Mouse (Mus musculus): Measurements from ENCODE around the gene Kalrn.

The Kalrn gene

GRCm38 (mm10) chr16:34167042-34167441, 406.3 kb downstream of the Kalrn start:
- DNase-seq: no peak

- no peak for DNase-seq
Measured at GRCm38 (mm10) chr16:34163086-34163485, 410.2 kb downstream of the Kalrn start.

- DNase-seq: no peak
Measured at GRCm38 (mm10) chr16:34159576-34159975, 413.8 kb downstream of the Kalrn start.

- no peak for DNase-seq
Measured at GRCm38 (mm10) chr16:34157386-34158135, 415.8 kb downstream of the Kalrn start.

- DNase-seq: no peak
Measured at GRCm38 (mm10) chr16:34155696-34156095, 417.6 kb downstream of the Kalrn start.

GRCm38 (mm10) chr16:34154903-34155302, 418.4 kb downstream of the Kalrn start:
- DNase-seq: no peak

GRCm38 (mm10) chr16:34151528-34152071, 421.7 kb downstream of the Kalrn start:
- no peak for DNase-seq

GRCm38 (mm10) chr16:34141670-34142069, 431.7 kb downstream of the Kalrn start:
- DNase-seq: no peak

- no peak for DNase-seq
Measured at GRCm38 (mm10) chr16:34135074-34135473, 438.3 kb downstream of the Kalrn start.

- DNase-seq: no peak
Measured at GRCm38 (mm10) chr16:34134628-34135027, 438.7 kb downstream of the Kalrn start.

GRCm38 (mm10) chr16:34125595-34125994, 447.7 kb downstream of the Kalrn start:
- peak; percentile 68 for DNase-seq

GRCm38 (mm10) chr16:34122486-34122885, 450.8 kb downstream of the Kalrn start:
- DNase-seq: no peak

GRCm38 (mm10) chr16:34121288-34121687, 452.0 kb downstream of the Kalrn start:
- no peak for DNase-seq

- peak; percentile 29 for DNase-seq
Measured at GRCm38 (mm10) chr16:34120801-34121201, 452.5 kb downstream of the Kalrn start.

GRCm38 (mm10) chr16:34119844-34120243, 453.5 kb downstream of the Kalrn start:
- no peak for DNase-seq

GRCm38 (mm10) chr16:34119370-34119769, 454.0 kb downstream of the Kalrn start:
- no peak for DNase-seq

- peak; percentile 46 for DNase-seq
Measured at GRCm38 (mm10) chr16:34114665-34115064, 458.7 kb downstream of the Kalrn start.

GRCm38 (mm10) chr16:34113150-34113549, 460.2 kb downstream of the Kalrn start:
- DNase-seq: no peak

- no peak for DNase-seq
Measured at GRCm38 (mm10) chr16:34112490-34112889, 460.8 kb downstream of the Kalrn start.

- DNase-seq: no peak
Measured at GRCm38 (mm10) chr16:34110840-34111625, 462.3 kb downstream of the Kalrn start.

- no peak for DNase-seq
Measured at GRCm38 (mm10) chr16:34104427-34104826, 468.9 kb downstream of the Kalrn start.

- DNase-seq: no peak
Measured at GRCm38 (mm10) chr16:34102742-34103141, 470.6 kb downstream of the Kalrn start.

- no peak for DNase-seq
Measured at GRCm38 (mm10) chr16:34099795-34100194, 473.5 kb downstream of the Kalrn start.

Data from thymus, postnatal 25 days (tissue).